Mouse (Mus musculus): ENCODE results near the gene Tnfaip1.
A peak's percentile ranks its signal among the peaks of the same experiment; 100 is the strongest.

- TF ChIP-seq CTCF (IDR thresholded peaks at IDR 0.05; ENCODE audit: low read depth) (peak; percentile 44), EP300 (IDR thresholded peaks at IDR 0.05; ENCODE audit: low read depth) (no peak; the same call in 1 of the 2 replicates)
These were observed 14.3 kb upstream of the Tnfaip1 start, which contains the start of gene Tmem97 for GRCm38 (mm10) chr11:78550168-78551058.
